Mouse (Mus musculus): ENCODE measurements around the gene Dusp16. TPM values are rescaled to one million over a fixed set of nuclear protein-coding genes. Genes with fewer than 3 reads are reported as not detected.

The Dusp16 gene
- polyA plus RNA-seq, 1 experiment, result 4.8 TPM

- no peak overlapping the region for H3K4me2 ChIP-seq (ENCODE audit: low read depth)
- peaks cover 3% of the 10 kb centered on the region for H3K36me3 ChIP-seq (ENCODE audit: control insufficient read depth, insufficient read depth)
- peaks cover 5% of the 10 kb centered on the region for H3K79me2 ChIP-seq (ENCODE audit: control insufficient read depth, insufficient read depth)
- no peak overlapping the region for H3ac ChIP-seq (ENCODE audit: control insufficient read depth, insufficient read length)
- no peak overlapping the region for H3K4me3 ChIP-seq
- no peaks in the 10 kb centered on the region for H3K27me3 ChIP-seq (ENCODE audit: control insufficient read depth, insufficient read depth, insufficient read length)
- TF ChIP-seq E2F4 (IDR thresholded peaks at IDR 0.05; ENCODE audit: insufficient read depth) (no peak), REST (IDR thresholded peaks at IDR 0.05; ENCODE audit: insufficient read depth, insufficient read length) (no peak), USF1 (IDR thresholded peaks at IDR 0.05; ENCODE audit: low read depth) (no peak), POLR2A (IDR thresholded peaks at IDR 0.05; ENCODE audit: insufficient read length, low read depth) (no peak), MAX (IDR thresholded peaks at IDR 0.05; ENCODE audit: low read depth) (no peak), MYOD1 (IDR thresholded peaks at IDR 0.05; ENCODE audit: control insufficient read depth in 1 of 3, insufficient read length in 2 of 3, low read depth in 2 of 3) (no peak), TCF12 (IDR thresholded peaks at IDR 0.05; ENCODE audit: insufficient read depth, poor library complexity, severe bottlenecking) (no peak), POLR2AphosphoS2 (IDR thresholded peaks at IDR 0.05; ENCODE audit: insufficient read length, low read depth) (no peak), CEBPB (IDR thresholded peaks at IDR 0.05; ENCODE audit: insufficient read depth, poor library complexity, severe bottlenecking) (no peak), SRF (IDR thresholded peaks at IDR 0.05; ENCODE audit: control insufficient read depth, insufficient read length, low read depth) (no peak), MYOG (IDR thresholded peaks at IDR 0.05; ENCODE audit: control insufficient read depth in 1 of 3, insufficient read depth in 1 of 3, insufficient read length in 2 of 3, low read depth in 2 of 3) (no peak), TCF3 (IDR thresholded peaks at IDR 0.05; ENCODE audit: insufficient read length, low read depth) (no peak)
These were observed 40.4 kb downstream of the Dusp16 start for GRCm38 (mm10) chr6:134751883-134752647.

- TF ChIP-seq MYOG (IDR thresholded peaks at IDR 0.05; ENCODE audit: control insufficient read depth in 1 of 3, insufficient read depth in 1 of 3, insufficient read length in 2 of 3, low read depth in 2 of 3), result no peak
- TF ChIP-seq POLR2AphosphoS2 (IDR thresholded peaks at IDR 0.05; ENCODE audit: insufficient read length, low read depth), result no peak
- no peak for TF ChIP-seq POLR2A (IDR thresholded peaks at IDR 0.05; ENCODE audit: insufficient read length, low read depth)
- no peak for TF ChIP-seq REST (IDR thresholded peaks at IDR 0.05; ENCODE audit: insufficient read depth, insufficient read length)
- no peak for TF ChIP-seq MAX (IDR thresholded peaks at IDR 0.05; ENCODE audit: low read depth)
- TF ChIP-seq TCF3 (IDR thresholded peaks at IDR 0.05; ENCODE audit: insufficient read length, low read depth), result no peak
- TF ChIP-seq E2F4 (IDR thresholded peaks at IDR 0.05; ENCODE audit: insufficient read depth), result no peak
- no peak for TF ChIP-seq USF1 (IDR thresholded peaks at IDR 0.05; ENCODE audit: low read depth)
- no peak for TF ChIP-seq TCF12 (IDR thresholded peaks at IDR 0.05; ENCODE audit: insufficient read depth, poor library complexity, severe bottlenecking)
- no peak for TF ChIP-seq CEBPB (IDR thresholded peaks at IDR 0.05; ENCODE audit: insufficient read depth, poor library complexity, severe bottlenecking)
- no peak for TF ChIP-seq SRF (IDR thresholded peaks at IDR 0.05; ENCODE audit: control insufficient read depth, insufficient read length, low read depth)
- TF ChIP-seq MYOD1 (IDR thresholded peaks at IDR 0.05; ENCODE audit: control insufficient read depth in 1 of 3, insufficient read length in 2 of 3, low read depth in 2 of 3), result no peak
These were observed 41.3 kb downstream of the Dusp16 start for GRCm38 (mm10) chr6:134751087-134751486.

GRCm38 (mm10) chr6:134748126-134748525 lies 44.3 kb downstream of the Dusp16 start:
- H3K4me2 ChIP-seq (ENCODE audit: low read depth), result no peak overlapping the region
- H3K27me3 ChIP-seq (ENCODE audit: control insufficient read depth, insufficient read depth, insufficient read length), result no peaks in the 10 kb centered on the region
- TF ChIP-seq TCF12 (IDR thresholded peaks at IDR 0.05; ENCODE audit: insufficient read depth, poor library complexity, severe bottlenecking), result no peak
- no peak for TF ChIP-seq MYOD1 (IDR thresholded peaks at IDR 0.05; ENCODE audit: control insufficient read depth in 1 of 3, insufficient read length in 2 of 3, low read depth in 2 of 3)
- TF ChIP-seq POLR2A (IDR thresholded peaks at IDR 0.05; ENCODE audit: insufficient read length, low read depth), result no peak
- no peak for TF ChIP-seq E2F4 (IDR thresholded peaks at IDR 0.05; ENCODE audit: insufficient read depth)
- TF ChIP-seq SRF (IDR thresholded peaks at IDR 0.05; ENCODE audit: control insufficient read depth, insufficient read length, low read depth), result no peak
- TF ChIP-seq POLR2AphosphoS2 (IDR thresholded peaks at IDR 0.05; ENCODE audit: insufficient read length, low read depth), result no peak
- TF ChIP-seq MYOG (IDR thresholded peaks at IDR 0.05; ENCODE audit: control insufficient read depth in 1 of 3, insufficient read depth in 1 of 3, insufficient read length in 2 of 3, low read depth in 2 of 3), result no peak
- no peak for TF ChIP-seq USF1 (IDR thresholded peaks at IDR 0.05; ENCODE audit: low read depth)
- no peak for TF ChIP-seq REST (IDR thresholded peaks at IDR 0.05; ENCODE audit: insufficient read depth, insufficient read length)
- no peak for TF ChIP-seq TCF3 (IDR thresholded peaks at IDR 0.05; ENCODE audit: insufficient read length, low read depth)
- no peak for TF ChIP-seq MAX (IDR thresholded peaks at IDR 0.05; ENCODE audit: low read depth)
- TF ChIP-seq CEBPB (IDR thresholded peaks at IDR 0.05; ENCODE audit: insufficient read depth, poor library complexity, severe bottlenecking), result no peak
- H3ac ChIP-seq (ENCODE audit: control insufficient read depth, insufficient read length), result no peak overlapping the region
- peaks cover 5% of the 10 kb centered on the region for H3K79me2 ChIP-seq (ENCODE audit: control insufficient read depth, insufficient read depth)
- no peak overlapping the region for H3K4me3 ChIP-seq
- no peaks in the 10 kb centered on the region for H3K36me3 ChIP-seq (ENCODE audit: control insufficient read depth, insufficient read depth)

More at GRCm38 (mm10) chr6:134751087-134751486, 41.3 kb downstream of the Dusp16 start:
- Histone ChIP-seq H3K4me3 (no peak overlapping the region), H3K79me2 (ENCODE audit: control insufficient read depth, insufficient read depth) (peaks cover 5% of the 10 kb centered on the region), H3K27me3 (ENCODE audit: control insufficient read depth, insufficient read depth, insufficient read length) (no peaks in the 10 kb centered on the region), H3K36me3 (ENCODE audit: control insufficient read depth, insufficient read depth) (peaks cover under 1% of the 10 kb centered on the region), H3K4me2 (ENCODE audit: low read depth) (no peak overlapping the region), H3ac (ENCODE audit: control insufficient read depth, insufficient read length) (no peak overlapping the region)

GRCm38 (mm10) chr6:134745876-134746275 lies 46.5 kb downstream of the Dusp16 start:
- no peaks in the 10 kb centered on the region for H3K27me3 ChIP-seq (ENCODE audit: control insufficient read depth, insufficient read depth, insufficient read length)
- no peak overlapping the region for H3K4me3 ChIP-seq
- H3K36me3 ChIP-seq (ENCODE audit: control insufficient read depth, insufficient read depth), result no peaks in the 10 kb centered on the region
- H3ac ChIP-seq (ENCODE audit: control insufficient read depth, insufficient read length), result no peak overlapping the region
- H3K4me2 ChIP-seq (ENCODE audit: low read depth), result no peak overlapping the region
- H3K79me2 ChIP-seq (ENCODE audit: control insufficient read depth, insufficient read depth), result peaks cover 5% of the 10 kb centered on the region
- no peak for TF ChIP-seq REST (IDR thresholded peaks at IDR 0.05; ENCODE audit: insufficient read depth, insufficient read length)
- TF ChIP-seq USF1 (IDR thresholded peaks at IDR 0.05; ENCODE audit: low read depth), result no peak
- no peak for TF ChIP-seq TCF12 (IDR thresholded peaks at IDR 0.05; ENCODE audit: insufficient read depth, poor library complexity, severe bottlenecking)
- no peak for TF ChIP-seq MYOG (IDR thresholded peaks at IDR 0.05; ENCODE audit: control insufficient read depth in 1 of 3, insufficient read depth in 1 of 3, insufficient read length in 2 of 3, low read depth in 2 of 3)
- TF ChIP-seq TCF3 (IDR thresholded peaks at IDR 0.05; ENCODE audit: insufficient read length, low read depth), result no peak
- TF ChIP-seq MYOD1 (IDR thresholded peaks at IDR 0.05; ENCODE audit: control insufficient read depth in 1 of 3, insufficient read length in 2 of 3, low read depth in 2 of 3), result no peak
- TF ChIP-seq POLR2A (IDR thresholded peaks at IDR 0.05; ENCODE audit: insufficient read length, low read depth), result no peak
- no peak for TF ChIP-seq SRF (IDR thresholded peaks at IDR 0.05; ENCODE audit: control insufficient read depth, insufficient read length, low read depth)
- no peak for TF ChIP-seq POLR2AphosphoS2 (IDR thresholded peaks at IDR 0.05; ENCODE audit: insufficient read length, low read depth)
- TF ChIP-seq E2F4 (IDR thresholded peaks at IDR 0.05; ENCODE audit: insufficient read depth), result no peak
- no peak for TF ChIP-seq MAX (IDR thresholded peaks at IDR 0.05; ENCODE audit: low read depth)
- TF ChIP-seq CEBPB (IDR thresholded peaks at IDR 0.05; ENCODE audit: insufficient read depth, poor library complexity, severe bottlenecking), result no peak
